Mouse (Mus musculus): Measurements from ENCODE around the gene Nlrc5. TPM values are rescaled to one million over a fixed set of nuclear protein-coding genes. Genes with fewer than 3 reads are reported as not detected.

The Nlrc5 gene
- polyA plus RNA-seq, 1 experiment = 56.8 TPM

- H3K4me3 ChIP-seq (ENCODE audit: control insufficient read depth, insufficient read depth, low read length) = no peak overlapping the region
- peaks cover 4% of the 10 kb centered on the region; the same call in 1 of the 2 replicates for H3K4me1 ChIP-seq (replicated peaks; ENCODE audit: control insufficient read depth, insufficient read depth, low read length)
- no peak for DNase-seq
- WGBS = 81% methylated on average over 7 of the region's 7 CpGs
- no peak for TF ChIP-seq POLR2A (IDR thresholded peaks at IDR 0.05; ENCODE audit: control insufficient read depth, extremely low read depth, insufficient read depth, low read length, poor library complexity)
- no peak for TF ChIP-seq CTCF (IDR thresholded peaks at IDR 0.05; ENCODE audit: borderline replicate concordance, control insufficient read depth, extremely low read depth, insufficient read depth, low read length, poor library complexity)
- H3K36me3 ChIP-seq (ENCODE audit: control insufficient read depth, insufficient read depth, low read length) = no peaks in the 10 kb centered on the region
- no peak overlapping the region for H3K27ac ChIP-seq (ENCODE audit: control insufficient read depth, insufficient read depth, low read length)
- no peaks in the 10 kb centered on the region for H3K27me3 ChIP-seq (ENCODE audit: control insufficient read depth, insufficient read depth, low read length)
These were observed 4.8 kb upstream of the Nlrc5 start for GRCm38 (mm10) chr8:94429376-94429775.

- Histone ChIP-seq H3K27me3 (ENCODE audit: control insufficient read depth, insufficient read depth, low read length) (no peaks in the 10 kb centered on the region), H3K4me1 (replicated peaks; ENCODE audit: control insufficient read depth, insufficient read depth, low read length) (peaks cover 8% of the 10 kb centered on the region), H3K36me3 (ENCODE audit: control insufficient read depth, insufficient read depth, low read length) (no peaks in the 10 kb centered on the region), H3K27ac (ENCODE audit: control insufficient read depth, insufficient read depth, low read length) (no peak overlapping the region), H3K4me3 (ENCODE audit: control insufficient read depth, insufficient read depth, low read length) (no peak overlapping the region)
- TF ChIP-seq CTCF (IDR thresholded peaks at IDR 0.05; ENCODE audit: borderline replicate concordance, control insufficient read depth, extremely low read depth, insufficient read depth, low read length, poor library complexity) (no peak), POLR2A (IDR thresholded peaks at IDR 0.05; ENCODE audit: control insufficient read depth, extremely low read depth, insufficient read depth, low read length, poor library complexity) (no peak)
- no peak for DNase-seq
- 94% methylated on average over 3 of the region's 3 CpGs for WGBS
These were observed 1.9 kb upstream of the Nlrc5 start for GRCm38 (mm10) chr8:94432212-94432611.

- H3K4me1 ChIP-seq (replicated peaks; ENCODE audit: control insufficient read depth, insufficient read depth, low read length) = peaks cover 8% of the 10 kb centered on the region
- 67% methylated on average over 3 of the region's 3 CpGs for WGBS
- no peak for DNase-seq
- no peaks in the 10 kb centered on the region for H3K36me3 ChIP-seq (ENCODE audit: control insufficient read depth, insufficient read depth, low read length)
- no peak overlapping the region for H3K27ac ChIP-seq (ENCODE audit: control insufficient read depth, insufficient read depth, low read length)
- no peak overlapping the region for H3K4me3 ChIP-seq (ENCODE audit: control insufficient read depth, insufficient read depth, low read length)
- no peaks in the 10 kb centered on the region for H3K27me3 ChIP-seq (ENCODE audit: control insufficient read depth, insufficient read depth, low read length)
- no peak for TF ChIP-seq CTCF (IDR thresholded peaks at IDR 0.05; ENCODE audit: borderline replicate concordance, control insufficient read depth, extremely low read depth, insufficient read depth, low read length, poor library complexity)
- TF ChIP-seq POLR2A (IDR thresholded peaks at IDR 0.05; ENCODE audit: control insufficient read depth, extremely low read depth, insufficient read depth, low read length, poor library complexity) = no peak
These were observed 802 bp downstream of the Nlrc5 start for GRCm38 (mm10) chr8:94434958-94435357.

GRCm38 (mm10) chr8:94435397-94436111 is 1.4 kb downstream of the Nlrc5 start:
- Histone ChIP-seq H3K27ac (ENCODE audit: control insufficient read depth, insufficient read depth, low read length) (no peak overlapping the region), H3K4me1 (replicated peaks; ENCODE audit: control insufficient read depth, insufficient read depth, low read length) (peaks cover 8% of the 10 kb centered on the region), H3K4me3 (ENCODE audit: control insufficient read depth, insufficient read depth, low read length) (no peak overlapping the region), H3K36me3 (ENCODE audit: control insufficient read depth, insufficient read depth, low read length) (no peaks in the 10 kb centered on the region), H3K27me3 (ENCODE audit: control insufficient read depth, insufficient read depth, low read length) (no peaks in the 10 kb centered on the region)
- TF ChIP-seq CTCF (IDR thresholded peaks at IDR 0.05; ENCODE audit: borderline replicate concordance, control insufficient read depth, extremely low read depth, insufficient read depth, low read length, poor library complexity) = no peak
- no peak for TF ChIP-seq POLR2A (IDR thresholded peaks at IDR 0.05; ENCODE audit: control insufficient read depth, extremely low read depth, insufficient read depth, low read length, poor library complexity)
- DNase-seq = no peak
- WGBS = 93% methylated on average over 15 of the region's 15 CpGs

- no peaks in the 10 kb centered on the region for H3K36me3 ChIP-seq (ENCODE audit: control insufficient read depth, insufficient read depth, low read length)
- peaks cover 9% of the 10 kb centered on the region for H3K4me1 ChIP-seq (replicated peaks; ENCODE audit: control insufficient read depth, insufficient read depth, low read length)
- no peak overlapping the region for H3K27ac ChIP-seq (ENCODE audit: control insufficient read depth, insufficient read depth, low read length)
- TF ChIP-seq POLR2A (IDR thresholded peaks at IDR 0.05; ENCODE audit: control insufficient read depth, extremely low read depth, insufficient read depth, low read length, poor library complexity) (no peak), CTCF (IDR thresholded peaks at IDR 0.05; ENCODE audit: borderline replicate concordance, control insufficient read depth, extremely low read depth, insufficient read depth, low read length, poor library complexity) (no peak)
- 86% methylated on average over 5 of the region's 5 CpGs for WGBS
- no peak for DNase-seq
- no peaks in the 10 kb centered on the region for H3K27me3 ChIP-seq (ENCODE audit: control insufficient read depth, insufficient read depth, low read length)
- H3K4me3 ChIP-seq (ENCODE audit: control insufficient read depth, insufficient read depth, low read length) = no peak overlapping the region
These were observed 2.0 kb downstream of the Nlrc5 start for GRCm38 (mm10) chr8:94436112-94436572.

- Histone ChIP-seq H3K36me3 (ENCODE audit: control insufficient read depth, insufficient read depth, low read length) (no peaks in the 10 kb centered on the region), H3K4me1 (replicated peaks; ENCODE audit: control insufficient read depth, insufficient read depth, low read length) (peaks cover 10% of the 10 kb centered on the region), H3K27ac (ENCODE audit: control insufficient read depth, insufficient read depth, low read length) (no peak overlapping the region), H3K27me3 (ENCODE audit: control insufficient read depth, insufficient read depth, low read length) (no peaks in the 10 kb centered on the region), H3K4me3 (ENCODE audit: control insufficient read depth, insufficient read depth, low read length) (no peak overlapping the region)
- DNase-seq = no peak
- 82% methylated on average over 3 of the region's 3 CpGs for WGBS
- TF ChIP-seq POLR2A (IDR thresholded peaks at IDR 0.05; ENCODE audit: control insufficient read depth, extremely low read depth, insufficient read depth, low read length, poor library complexity) (no peak), CTCF (IDR thresholded peaks at IDR 0.05; ENCODE audit: borderline replicate concordance, control insufficient read depth, extremely low read depth, insufficient read depth, low read length, poor library complexity) (no peak)
These were observed 2.7 kb downstream of the Nlrc5 start for GRCm38 (mm10) chr8:94436900-94437299.

Measured in thymus, adult 2 months (tissue).